Mouse (Mus musculus) skeletal muscle tissue, adult 2 months (tissue): ENCODE results near the gene Erbb3.

Source experiments
- DNase-seq: peaks from one replicate; pipeline ENCODE4 v3.0.0-alpha.2; 2012; ENCODE audit warnings: low read depth, low spot score

The Erbb3 gene

GRCm38 (mm10) chr10:128612433-128613153 lies 23.1 kb upstream of the Erbb3 start:
- peak; percentile 48 for DNase-seq

DNA sequence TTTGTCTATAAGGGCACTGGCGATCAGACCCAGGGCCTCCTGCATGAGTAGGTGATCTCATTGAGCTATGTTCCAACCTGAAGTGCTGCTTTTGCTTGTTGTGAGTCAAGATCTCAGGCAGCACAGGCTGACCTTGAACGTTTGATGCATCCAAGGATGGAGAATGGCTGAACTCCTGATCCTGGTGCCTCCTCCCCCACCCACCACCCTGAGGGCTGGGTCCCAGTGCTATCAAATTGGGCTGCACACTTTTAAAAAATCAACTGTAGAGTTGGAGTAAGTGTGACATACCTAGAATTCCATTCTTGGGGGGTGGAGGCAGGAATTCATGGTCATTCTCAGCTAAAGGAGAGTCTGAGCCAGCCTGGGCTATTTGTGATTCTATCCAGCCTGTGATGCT lies 17.0 kb upstream of the Erbb3 start:
- DNase-seq: no peak

- DNase-seq: no peak
Measured at GRCm38 (mm10) chr10:128602470-128603128, 13.1 kb upstream of the Erbb3 start.

DNA sequence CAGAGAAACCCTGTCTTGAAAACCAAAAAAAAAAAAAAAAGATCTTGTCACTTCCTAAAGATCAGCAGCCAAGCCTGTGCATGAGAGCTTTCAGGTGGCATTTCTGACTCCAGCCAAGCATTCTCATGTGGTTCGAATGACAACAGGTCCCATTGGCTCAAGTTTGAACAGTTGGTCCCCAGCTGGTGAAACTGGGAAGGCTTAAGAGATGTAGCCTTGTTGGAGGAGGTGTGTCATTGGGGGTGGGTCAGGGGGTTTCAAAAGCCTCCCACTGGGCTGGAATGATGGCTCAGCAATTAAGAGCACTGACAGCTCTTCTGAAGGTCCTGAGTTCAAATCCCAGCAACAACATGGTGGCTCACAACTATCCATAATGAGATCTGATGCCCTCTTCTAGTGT lies 12.0 kb upstream of the Erbb3 start:
- DNase-seq: no peak

GRCm38 (mm10) chr10:128598476-128598875 lies 9.0 kb upstream of the Erbb3 start:
- no peak for DNase-seq

DNA sequence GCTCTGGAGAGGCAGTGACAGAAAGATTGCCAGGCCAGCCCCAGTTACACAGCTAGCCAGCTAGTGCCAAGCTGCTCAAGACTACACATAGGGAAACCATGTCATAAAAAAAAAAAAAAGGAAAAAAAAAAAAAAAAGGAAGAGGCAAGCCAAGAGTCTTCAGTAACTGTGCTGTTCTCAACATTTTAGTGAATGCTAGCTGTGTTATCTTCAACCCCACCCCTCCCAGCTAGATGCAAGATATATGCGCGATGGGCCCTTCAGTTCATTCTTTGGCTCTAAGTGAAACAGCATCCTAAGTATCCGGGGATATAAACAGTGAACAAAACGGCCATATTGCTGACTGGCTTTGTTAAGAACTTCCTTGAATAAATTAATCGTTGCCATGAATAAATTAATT lies 3.3 kb upstream of the Erbb3 start:
- no peak for DNase-seq

DNA sequence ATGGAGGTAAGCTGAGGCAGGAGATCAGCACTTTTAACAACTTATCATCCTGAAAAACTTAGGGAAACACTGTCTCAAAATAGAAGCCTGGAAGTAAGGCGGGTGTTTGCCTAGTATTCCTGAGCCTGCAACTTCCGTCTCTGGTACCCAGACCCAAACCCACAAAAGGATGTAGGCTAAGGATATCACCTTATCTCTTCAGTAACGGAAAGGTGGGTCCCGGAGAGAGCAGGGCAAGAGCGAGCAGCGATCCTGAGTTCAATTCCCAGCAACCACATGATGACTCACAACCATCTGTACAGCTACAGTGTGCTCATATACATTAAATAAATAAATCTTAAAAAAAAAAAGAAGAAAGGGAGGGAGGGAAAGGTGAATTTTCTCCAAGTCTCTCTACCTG lies 2.0 kb upstream of the Erbb3 start:
- no peak for DNase-seq

DNA sequence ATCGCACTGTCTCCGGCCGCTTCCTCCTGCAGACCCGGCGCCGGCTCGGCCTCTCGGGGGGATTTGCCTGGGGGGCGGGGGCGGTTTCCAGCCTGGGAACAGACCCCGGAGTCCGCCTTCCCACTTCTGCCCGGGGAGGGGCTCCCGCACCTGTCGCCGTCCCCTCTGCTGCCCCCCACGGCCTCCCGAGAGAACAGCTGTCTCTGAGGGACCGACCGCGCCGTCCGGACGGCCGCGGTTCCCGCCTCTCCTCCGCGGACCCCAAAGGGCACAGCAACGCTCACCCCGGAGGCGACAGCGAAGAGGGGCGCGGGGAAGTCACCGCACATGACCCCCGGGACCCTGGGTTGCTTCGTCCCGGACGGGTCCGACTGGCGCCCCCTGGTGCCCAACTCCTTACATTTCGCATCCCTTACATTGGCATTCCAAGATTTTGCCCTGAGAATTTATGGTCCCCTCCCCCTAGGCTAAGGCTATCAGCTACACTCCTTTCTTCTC lies 790 bp upstream of the Erbb3 start:
- DNase-seq: no peak

- no peak for DNase-seq
Measured at GRCm38 (mm10) chr10:128588775-128589463, 533 bp downstream of the Erbb3 start.

DNA sequence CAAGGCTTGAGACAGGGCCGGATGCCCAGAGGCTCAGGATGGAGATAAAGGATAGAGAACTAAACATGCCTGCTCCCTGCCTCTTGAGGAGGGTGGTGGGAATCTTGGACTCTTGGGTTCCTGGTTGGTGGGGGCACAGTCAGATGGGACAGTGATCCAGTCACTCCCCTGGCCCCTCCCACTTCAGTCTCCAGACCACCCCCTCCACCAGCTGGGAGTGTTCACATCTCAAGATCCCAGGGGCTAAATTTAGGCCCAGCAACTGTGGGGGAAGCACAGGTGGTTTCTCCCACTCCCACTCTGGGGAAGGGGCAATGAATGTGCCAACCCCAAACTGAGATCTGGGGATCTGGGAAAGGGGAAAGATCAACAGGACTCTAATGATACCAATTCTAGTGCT lies 1.3 kb downstream of the Erbb3 start:
- no peak for DNase-seq

GRCm38 (mm10) chr10:128587697-128588096 lies 1.8 kb downstream of the Erbb3 start:
- DNase-seq: no peak

DNA sequence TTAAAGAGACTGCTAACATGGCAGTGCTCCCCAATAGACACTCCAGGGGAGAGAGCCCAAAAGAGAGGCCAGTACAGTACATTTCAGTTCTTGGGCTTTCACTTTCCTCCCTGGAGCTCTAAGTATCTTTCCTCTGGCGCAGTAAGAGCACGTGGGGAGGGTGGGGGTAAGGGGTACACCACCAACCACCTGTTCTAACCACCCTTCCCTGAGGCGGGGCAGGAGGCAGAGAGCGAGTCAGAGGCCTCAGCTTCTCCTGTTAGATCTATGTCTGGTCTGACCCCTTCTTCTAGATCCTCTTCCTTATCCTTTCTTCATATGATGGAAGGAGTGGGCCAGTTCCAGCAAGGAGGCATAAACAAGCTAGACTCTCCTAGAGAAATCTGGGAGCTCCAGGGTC lies 2.3 kb downstream of the Erbb3 start:
- DNase-seq: no peak

- no peak for DNase-seq
Measured at GRCm38 (mm10) chr10:128586546-128586945, 2.9 kb downstream of the Erbb3 start.

DNA sequence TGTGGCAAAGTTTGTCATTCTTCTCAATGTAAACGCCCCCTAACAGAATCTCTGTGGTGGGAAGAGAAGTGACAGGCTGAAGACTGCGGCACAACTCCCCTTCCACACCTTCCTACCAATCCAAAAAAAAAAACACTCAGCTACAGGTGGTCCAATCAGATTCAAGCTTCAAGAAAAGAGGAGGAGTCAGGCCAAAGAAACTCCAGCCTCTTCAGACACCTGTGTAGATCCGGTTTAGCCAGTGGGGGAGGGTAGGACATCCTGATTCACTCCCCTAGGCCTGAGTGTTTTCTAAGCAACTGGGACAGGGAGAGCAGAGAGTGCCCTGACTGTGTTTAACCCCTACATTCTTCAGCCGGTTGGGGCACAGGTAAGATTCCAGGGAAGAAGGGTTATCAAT lies 5.1 kb downstream of the Erbb3 start:
- DNase-seq: no peak

- DNase-seq: peak; percentile 74
Measured at GRCm38 (mm10) chr10:128583644-128584043, 5.8 kb downstream of the Erbb3 start.

- no peak for DNase-seq
Measured at GRCm38 (mm10) chr10:128579731-128580130, 9.7 kb downstream of the Erbb3 start.

- no peak for DNase-seq
Measured at GRCm38 (mm10) chr10:128579298-128579697, 10.2 kb downstream of the Erbb3 start.

DNA sequence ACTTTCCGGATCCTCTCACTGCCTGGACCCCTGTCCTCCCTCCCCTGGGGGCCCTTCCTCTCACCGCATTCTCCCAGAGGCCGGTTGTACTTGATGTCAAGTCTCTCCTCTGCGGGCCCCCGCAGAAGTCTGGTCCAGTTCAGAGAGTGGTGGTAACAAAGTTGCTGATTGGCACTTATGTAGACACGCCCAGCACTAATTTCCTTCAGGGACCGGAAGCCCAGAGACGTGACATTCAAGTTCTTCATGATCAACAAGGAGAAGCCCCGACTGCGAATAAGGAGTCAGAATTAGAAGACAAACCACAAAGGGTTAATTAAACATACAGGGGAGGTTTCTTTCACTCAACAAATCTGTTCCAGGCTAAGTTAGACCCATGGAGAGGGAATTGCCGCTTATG lies 11.1 kb downstream of the Erbb3 start:
- DNase-seq: no peak

DNA sequence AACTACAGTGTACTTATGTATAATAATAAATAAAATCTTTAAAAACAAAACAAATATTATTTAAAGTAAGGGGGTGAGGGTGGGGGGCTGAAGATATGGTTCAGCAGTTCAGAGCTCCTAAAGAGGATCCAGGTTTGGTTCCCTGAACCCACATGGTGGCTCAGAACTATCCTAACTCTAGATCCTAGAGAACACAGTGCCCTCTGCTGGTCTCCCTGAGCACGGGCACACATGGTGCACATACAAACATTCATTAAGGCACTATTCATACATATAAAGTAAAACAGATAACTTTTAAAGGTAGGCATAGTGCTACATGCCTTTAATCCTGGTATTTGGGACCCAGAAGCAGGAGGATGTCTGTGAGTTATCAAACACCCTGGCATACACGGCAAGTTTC lies 14.4 kb downstream of the Erbb3 start:
- no peak for DNase-seq

GRCm38 (mm10) chr10:128565788-128566531 lies 23.5 kb downstream of the Erbb3 start, which contains the start of gene Pa2g4:
Pa2g4 (minus strand) TSS chr10:128565987.
- peak; percentile 96 for DNase-seq

GRCm38 (mm10) chr10:128565206-128565787 lies 24.2 kb downstream of the Erbb3 start:
- DNase-seq: no peak
